Mouse (Mus musculus) C2C12 (cell line): ENCODE data around the gene Mrps34.

Experiments
- CTCF ChIP-seq: IDR thresholded peaks from one replicate; pipeline ENCODE4 v1.5.1; 2011; ENCODE audit not compliant: control insufficient read depth, insufficient read depth, insufficient read length
- MAX ChIP-seq: IDR thresholded peaks from one replicate; pipeline ENCODE4 v1.6.1; 2011; ENCODE audit warnings: mild to moderate bottlenecking, control low read depth
- MYOG ChIP-seq: IDR thresholded peaks from one replicate; pipeline ENCODE4 v1.6.1; 2011; ENCODE audit not compliant: control insufficient read depth, insufficient read length; ENCODE audit errors: extremely low read depth

- TF ChIP-seq MAX (peak; percentile 38), CTCF (no peak), MYOG (no peak)
These were observed at the start of gene Mrps34, which contains the start of gene Eme2 for GRCm38 (mm10) chr17:24894995-24895547.
